Mouse (Mus musculus) hindbrain, embryonic 14.5 days (tissue): ENCODE measurements at regions not wholly inside any gene's neighbourhood (a gene's known extent, or its start where the extent isn't known, plus 50 kb on each side); places are given as distances from the start of the nearest gene placed in this dataset.
A peak's percentile ranks its signal among the peaks of the same experiment; 100 is the strongest.

ENCODE experiments used
- ATAC-seq: fragments of 200-750 bp; cut with Nextera tagmentation; 2 replicates; pipeline ENCODE4 v1.8.0; 2017; ENCODE audit warnings: moderate number of reproducible peaks, mild to moderate bottlenecking, moderate TSS enrichment, moderate library complexity; ENCODE audit not compliant: low FRiP score
- DNase-seq: peaks from one replicate; pipeline ENCODE4 v3.0.0-alpha.2; 2015; ENCODE audit warnings: low spot score
- H3K27ac ChIP-seq: fragments of 300-500 bp; sonication (generic); 2 replicates; pipeline ENCODE4 v1.5.1; 2014; ENCODE audit warnings: mild to moderate bottlenecking, moderate library complexity
- H3K27me3 ChIP-seq: fragments of 300-500 bp; sonication (generic); 2 replicates; pipeline ENCODE4 v1.6.1; 2014; ENCODE audit warnings: mild to moderate bottlenecking, low read length, mixed read lengths; ENCODE audit not compliant: control insufficient read depth, insufficient read depth
- H3K36me3 ChIP-seq: fragments of 300-500 bp; sonication (generic); replicated peaks from 2 replicates; pipeline ENCODE4 v1.6.1; 2014; ENCODE audit not compliant: control insufficient read depth, insufficient read depth
- H3K4me1 ChIP-seq: fragments of 300-500 bp; sonication (generic); replicated peaks from 2 replicates; pipeline ENCODE4 v1.6.1; 2014; ENCODE audit warnings: antibody characterized with exemption, low read length, mixed read lengths; ENCODE audit not compliant: control insufficient read depth, insufficient read depth
- H3K4me2 ChIP-seq: fragments of 300-500 bp; sonication (generic); replicated peaks from 2 replicates; pipeline ENCODE4 v1.6.1; 2014; ENCODE audit warnings: mild to moderate bottlenecking, moderate library complexity
- H3K4me3 ChIP-seq: fragments of 300-500 bp; sonication (generic); replicated peaks from 2 replicates; pipeline ENCODE4 v1.5.1; 2014; ENCODE audit warnings: mild to moderate bottlenecking, low read length
- H3K9ac ChIP-seq: fragments of 300-500 bp; sonication (generic); 2 replicates; pipeline ENCODE4 v1.6.1; 2014
- H3K9me3 ChIP-seq: fragments of 300-500 bp; sonication (generic); 2 replicates; pipeline ENCODE4 v1.6.1; 2016; ENCODE audit warnings: low read length; ENCODE audit not compliant: control insufficient read depth
- WGBS: fragments of 180-500 bp; shearing (Covaris S2); extraction: QIAGEN DNeasy Blood & Tissue Kit; methylation state at CpG from one replicate; pipeline ENCODE4 v1.1.7; 2014; 5-methylcytosine and 5-hydroxymethylcytosine counted together

GRCm38 (mm10) chr10:41018888-41019287 lies 53.2 kb downstream of the Gpr6 start:
- 75% methylated on average over 5 of the region's 5 CpGs for WGBS
- H3K4me1 ChIP-seq: no peaks in the 10 kb centered on the region

GRCm38 (mm10) chr10:41016547-41016946 lies 55.5 kb downstream of the Gpr6 start:
- Histone ChIP-seq H3K4me2 (no peak overlapping the region), H3K4me3 (no peak overlapping the region), H3K27me3 (no peaks in the 10 kb centered on the region), H3K4me1 (no peaks in the 10 kb centered on the region), H3K9ac (no peak overlapping the region), H3K9me3 (peaks cover 8% of the 10 kb centered on the region; the same call in 1 of the 2 replicates), H3K27ac (no peak overlapping the region), H3K36me3 (no peaks in the 10 kb centered on the region)
- ATAC-seq (no peak), DNase-seq (no peak)
- WGBS: 37% methylated on average over 7 of the region's 7 CpGs

More at GRCm38 (mm10) chr10:41018888-41019287, 53.2 kb downstream of the Gpr6 start:
- Histone ChIP-seq H3K27me3 (no peaks in the 10 kb centered on the region), H3K9me3 (peaks cover 8% of the 10 kb centered on the region; the same call in 1 of the 2 replicates), H3K9ac (no peak overlapping the region), H3K4me2 (no peak overlapping the region), H3K27ac (no peak overlapping the region), H3K36me3 (no peaks in the 10 kb centered on the region), H3K4me3 (no peak overlapping the region)
- no peak for ATAC-seq
- no peak for DNase-seq

- no peaks in the 10 kb centered on the region for H3K27me3 ChIP-seq
- no peaks in the 10 kb centered on the region for H3K4me1 ChIP-seq
- H3K4me2 ChIP-seq: no peak overlapping the region
- H3K27ac ChIP-seq: no peak overlapping the region
- H3K4me3 ChIP-seq: no peak overlapping the region
- peaks cover under 1% of the 10 kb centered on the region; the same call in 1 of the 2 replicates for H3K9me3 ChIP-seq
- peak; percentile 77; the same call in 1 of the 2 replicates for ATAC-seq
- no peak overlapping the region for H3K9ac ChIP-seq
- WGBS: 30% methylated on average over 4 of the region's 4 CpGs
- H3K36me3 ChIP-seq: no peaks in the 10 kb centered on the region
- DNase-seq: peak; percentile 74
These were observed 56.4 kb downstream of the Gpr6 start for GRCm38 (mm10) chr10:41015654-41016053.

- H3K4me3 ChIP-seq: no peak overlapping the region
- no peaks in the 10 kb centered on the region for H3K27me3 ChIP-seq
- H3K9ac ChIP-seq: no peak overlapping the region
- no peaks in the 10 kb centered on the region for H3K4me1 ChIP-seq
- no peaks in the 10 kb centered on the region for H3K9me3 ChIP-seq
- ATAC-seq (no peak), DNase-seq (no peak)
- H3K27ac ChIP-seq: no peak overlapping the region
- no peak overlapping the region for H3K4me2 ChIP-seq
- 82% methylated on average over 2 of the region's 2 CpGs for WGBS
- no peaks in the 10 kb centered on the region for H3K36me3 ChIP-seq
These were observed 61.5 kb downstream of the Gpr6 start for GRCm38 (mm10) chr10:41010585-41010984.

GRCm38 (mm10) chr10:41007866-41008265 lies 64.2 kb downstream of the Gpr6 start:
- ATAC-seq: no peak
- no peak overlapping the region for H3K4me2 ChIP-seq
- H3K9me3 ChIP-seq: no peaks in the 10 kb centered on the region
- H3K36me3 ChIP-seq: no peaks in the 10 kb centered on the region
- H3K27ac ChIP-seq: no peak overlapping the region
- no peaks in the 10 kb centered on the region for H3K27me3 ChIP-seq
- 89% methylated on average over 3 of the region's 3 CpGs for WGBS
- H3K4me3 ChIP-seq: no peak overlapping the region
- H3K4me1 ChIP-seq: no peaks in the 10 kb centered on the region
- DNase-seq: no peak
- no peak overlapping the region for H3K9ac ChIP-seq

GRCm38 (mm10) chr10:41006634-41007033 lies 65.5 kb downstream of the Gpr6 start:
- no peak for ATAC-seq
- no peak overlapping the region for H3K27ac ChIP-seq
- H3K4me1 ChIP-seq: no peaks in the 10 kb centered on the region
- H3K36me3 ChIP-seq: no peaks in the 10 kb centered on the region
- no peak overlapping the region for H3K4me2 ChIP-seq
- H3K4me3 ChIP-seq: no peak overlapping the region
- no peak overlapping the region for H3K9ac ChIP-seq
- H3K9me3 ChIP-seq: no peaks in the 10 kb centered on the region
- no peak for DNase-seq
- WGBS: 88% methylated on average over 9 of the region's 9 CpGs
- H3K27me3 ChIP-seq: no peaks in the 10 kb centered on the region

GRCm38 (mm10) chr10:41005776-41006175 lies 66.3 kb downstream of the Gpr6 start:
- Histone ChIP-seq H3K27ac (no peak overlapping the region), H3K4me2 (no peak overlapping the region), H3K9ac (no peak overlapping the region), H3K9me3 (no peaks in the 10 kb centered on the region), H3K27me3 (no peaks in the 10 kb centered on the region), H3K4me1 (no peaks in the 10 kb centered on the region), H3K4me3 (no peak overlapping the region), H3K36me3 (no peaks in the 10 kb centered on the region)
- 86% methylated on average over 9 of the region's 9 CpGs for WGBS
- ATAC-seq (no peak), DNase-seq (no peak)

GRCm38 (mm10) chr10:41004753-41005152 lies 67.3 kb downstream of the Gpr6 start:
- no peaks in the 10 kb centered on the region for H3K36me3 ChIP-seq
- H3K27me3 ChIP-seq: no peaks in the 10 kb centered on the region
- no peak overlapping the region for H3K4me2 ChIP-seq
- no peaks in the 10 kb centered on the region for H3K9me3 ChIP-seq
- DNase-seq: no peak
- no peak for ATAC-seq
- no peak overlapping the region for H3K4me3 ChIP-seq
- H3K27ac ChIP-seq: no peak overlapping the region
- no peaks in the 10 kb centered on the region for H3K4me1 ChIP-seq
- no peak overlapping the region for H3K9ac ChIP-seq
- 62% methylated on average over 3 of the region's 3 CpGs for WGBS

- Histone ChIP-seq H3K9me3 (no peaks in the 10 kb centered on the region), H3K9ac (no peak overlapping the region), H3K36me3 (no peaks in the 10 kb centered on the region), H3K27ac (no peak overlapping the region), H3K4me1 (no peaks in the 10 kb centered on the region; the same call in 1 of the 2 replicates), H3K4me2 (no peak overlapping the region), H3K27me3 (no peaks in the 10 kb centered on the region), H3K4me3 (no peak overlapping the region)
- WGBS: 30% methylated on average over 7 of the region's 7 CpGs
- peak; percentile 90 for ATAC-seq
- peak; percentile 94 for DNase-seq
These were observed 67.9 kb downstream of the Gpr6 start for GRCm38 (mm10) chr10:41004044-41004689.

GRCm38 (mm10) chr10:41003197-41003596 lies 68.9 kb downstream of the Gpr6 start:
- ATAC-seq (no peak), DNase-seq (no peak)
- Histone ChIP-seq H3K27ac (no peak overlapping the region), H3K9ac (no peak overlapping the region), H3K4me2 (no peak overlapping the region), H3K9me3 (no peaks in the 10 kb centered on the region), H3K4me3 (no peak overlapping the region), H3K27me3 (no peaks in the 10 kb centered on the region), H3K36me3 (no peaks in the 10 kb centered on the region), H3K4me1 (peaks cover 7% of the 10 kb centered on the region; the same call in 1 of the 2 replicates)
- WGBS: 93% methylated on average over 3 of the region's 3 CpGs
